Mouse (Mus musculus): Measurements from ENCODE around the gene Tmcc3.

The Tmcc3 gene

GRCm38 (mm10) chr10:94311511-94312006, at the start of gene Tmcc3:
Gene Tmcc3 (plus strand): TSS chr10:94311949.
- peak; percentile 11 to 12 for DNase-seq

- DNase-seq = no peak
These were observed 49.1 kb upstream of the Tmcc3 start for GRCm38 (mm10) chr10:94262646-94263045.

- no peak for DNase-seq
These were observed 48.5 kb upstream of the Tmcc3 start for GRCm38 (mm10) chr10:94263211-94263610.

GRCm38 (mm10) chr10:94265656-94266542, 45.9 kb upstream of the Tmcc3 start:
- DNase-seq = peak; percentile 27 to 54

DNA sequence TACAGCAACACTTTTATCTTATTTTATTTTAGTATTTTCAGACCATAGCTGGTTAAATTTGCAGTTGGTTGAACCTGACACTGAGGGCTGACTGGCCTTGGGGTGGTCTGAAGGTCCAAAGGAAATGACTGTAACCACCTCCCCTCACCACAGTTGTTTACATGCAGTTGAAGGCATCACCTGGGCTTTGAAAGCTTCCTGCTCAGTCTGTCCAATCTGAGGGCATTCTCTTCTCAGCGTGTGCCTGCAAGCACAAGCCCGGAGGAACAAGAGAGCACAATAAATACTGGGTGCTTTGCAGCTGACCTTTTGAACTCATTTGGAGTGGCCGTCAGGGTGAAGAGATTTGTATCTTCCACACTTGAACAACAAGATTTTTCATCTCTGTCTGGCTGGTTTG, 36.4 kb upstream of the Tmcc3 start:
- no peak for DNase-seq

GRCm38 (mm10) chr10:94276511-94276910, 35.2 kb upstream of the Tmcc3 start:
- DNase-seq = no peak

GRCm38 (mm10) chr10:94282179-94282578, 29.6 kb upstream of the Tmcc3 start:
- peak; percentile 64 to 68 for DNase-seq

DNA sequence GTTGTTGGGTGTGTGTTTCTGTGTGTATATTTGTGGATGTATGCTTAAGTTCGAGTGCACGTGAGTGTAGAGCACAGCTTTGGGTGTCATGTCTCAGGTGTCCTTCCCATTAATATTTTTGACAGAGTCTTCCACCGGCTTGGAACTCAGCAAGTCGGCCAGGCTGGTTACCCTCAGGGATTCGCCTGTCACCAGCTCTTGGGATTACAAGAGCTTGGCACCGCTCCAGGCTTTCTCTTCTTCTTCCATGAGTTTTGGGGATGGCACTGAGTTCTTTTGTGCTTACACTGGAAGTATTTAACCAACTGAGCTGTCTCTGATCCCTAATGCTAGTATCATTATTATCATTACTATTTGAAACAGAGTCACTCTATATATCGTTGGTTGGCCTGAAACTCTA, 29.0 kb upstream of the Tmcc3 start:
- DNase-seq = no peak

- DNase-seq = no peak
These were observed 17.3 kb upstream of the Tmcc3 start for GRCm38 (mm10) chr10:94294437-94294836.

DNA sequence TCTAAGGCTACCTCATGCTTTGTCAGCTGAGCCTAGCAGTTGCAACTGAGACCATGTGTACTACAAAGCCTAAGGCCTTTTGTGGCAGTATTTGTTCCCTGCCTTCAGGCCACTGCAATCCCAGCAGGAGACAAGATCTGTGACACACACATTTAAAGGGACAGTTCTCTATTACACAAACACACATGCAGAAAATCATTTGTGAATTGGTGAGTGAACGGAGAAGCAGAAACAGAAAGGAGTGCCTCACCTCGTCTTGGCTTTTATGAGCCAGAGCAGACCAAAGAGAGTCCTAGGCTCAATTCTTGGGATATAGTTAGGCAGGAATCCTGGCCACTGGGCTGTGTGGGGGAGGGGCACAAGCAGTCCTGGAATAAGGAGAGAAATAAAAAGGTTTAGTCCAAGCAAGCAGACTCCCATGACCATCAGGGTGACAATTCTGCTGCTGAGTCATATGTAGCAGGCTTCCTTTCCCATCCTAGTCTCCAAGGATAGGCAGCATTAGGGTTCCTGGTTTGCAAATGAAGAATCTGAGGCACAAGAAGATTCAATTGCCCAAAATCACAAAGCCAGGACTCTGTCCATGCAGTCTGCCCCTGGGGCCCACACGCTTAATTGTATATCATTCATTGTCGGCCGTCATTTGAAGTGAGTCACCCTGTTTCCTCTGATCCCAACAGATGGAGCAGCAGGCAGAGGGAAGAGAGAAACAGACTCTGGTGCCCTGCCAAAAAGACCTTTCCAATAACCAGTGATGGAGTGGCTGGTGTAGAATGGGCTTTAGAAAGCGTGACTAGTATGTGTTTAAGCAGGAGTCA, 16.6 kb upstream of the Tmcc3 start:
- DNase-seq = peak; percentile 53 to 69

DNA sequence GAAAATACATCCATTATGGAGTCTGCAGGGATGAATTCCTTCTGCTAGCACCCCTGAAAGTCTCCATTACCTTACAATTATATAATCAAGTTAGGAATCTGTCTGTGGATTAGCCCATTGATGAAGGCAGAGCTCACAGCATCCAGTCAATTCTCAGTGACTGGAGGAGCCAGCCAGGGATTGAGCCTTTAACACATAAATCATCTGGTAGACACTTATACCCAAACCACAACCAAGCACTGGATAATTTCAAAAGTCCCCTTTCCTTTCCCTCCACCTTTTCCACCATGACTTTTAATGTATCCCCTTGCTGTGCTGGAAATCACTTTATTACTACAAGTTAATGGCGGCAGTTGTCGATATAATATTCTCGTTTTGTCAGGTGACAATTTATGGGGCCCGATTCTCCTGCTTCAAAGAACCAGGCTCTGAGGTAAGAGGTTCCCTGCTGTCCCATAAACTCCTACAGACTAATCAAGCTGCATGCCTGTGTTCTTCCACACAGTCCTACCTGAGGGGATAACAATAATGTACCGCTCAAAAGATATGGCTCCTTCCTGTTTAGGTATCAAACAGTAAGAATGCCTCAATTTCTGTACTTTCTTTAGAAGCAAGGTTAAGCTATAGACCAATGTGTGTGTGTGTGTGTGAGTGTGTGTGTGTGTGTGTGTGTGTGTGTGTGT, 15.7 kb upstream of the Tmcc3 start:
- no peak for DNase-seq

DNA sequence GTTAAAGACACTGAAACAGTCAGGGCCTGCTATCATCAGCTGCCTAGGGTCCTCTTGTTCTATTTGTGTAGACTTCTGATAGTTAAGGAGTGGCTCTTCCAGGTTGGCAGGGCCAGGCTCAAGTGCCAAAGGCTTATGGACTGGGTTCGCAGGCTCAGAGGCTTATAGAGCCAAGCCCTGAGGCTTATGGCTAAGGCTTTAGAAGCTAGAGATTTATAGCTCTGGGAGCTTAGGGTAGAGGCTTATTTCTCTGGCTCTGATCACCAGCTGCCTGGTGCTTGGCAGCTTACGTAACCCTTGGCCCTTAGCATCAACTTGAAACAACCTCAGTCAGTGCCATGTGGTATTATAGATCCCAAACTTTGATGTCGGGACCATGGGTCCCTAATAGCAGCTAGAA, 13.3 kb upstream of the Tmcc3 start, which contains the start of gene Gm4792:
Gene Gm4792, minus strand, starts transcription at position 233 of the 400 bp plus-strand sequence.
- DNase-seq = no peak

- no peak for DNase-seq
These were observed 12.4 kb upstream of the Tmcc3 start for GRCm38 (mm10) chr10:94299301-94299700.

- DNase-seq = no peak
These were observed 7.6 kb upstream of the Tmcc3 start for GRCm38 (mm10) chr10:94304064-94304657.

GRCm38 (mm10) chr10:94305526-94305925, 6.2 kb upstream of the Tmcc3 start:
- DNase-seq = no peak

DNA sequence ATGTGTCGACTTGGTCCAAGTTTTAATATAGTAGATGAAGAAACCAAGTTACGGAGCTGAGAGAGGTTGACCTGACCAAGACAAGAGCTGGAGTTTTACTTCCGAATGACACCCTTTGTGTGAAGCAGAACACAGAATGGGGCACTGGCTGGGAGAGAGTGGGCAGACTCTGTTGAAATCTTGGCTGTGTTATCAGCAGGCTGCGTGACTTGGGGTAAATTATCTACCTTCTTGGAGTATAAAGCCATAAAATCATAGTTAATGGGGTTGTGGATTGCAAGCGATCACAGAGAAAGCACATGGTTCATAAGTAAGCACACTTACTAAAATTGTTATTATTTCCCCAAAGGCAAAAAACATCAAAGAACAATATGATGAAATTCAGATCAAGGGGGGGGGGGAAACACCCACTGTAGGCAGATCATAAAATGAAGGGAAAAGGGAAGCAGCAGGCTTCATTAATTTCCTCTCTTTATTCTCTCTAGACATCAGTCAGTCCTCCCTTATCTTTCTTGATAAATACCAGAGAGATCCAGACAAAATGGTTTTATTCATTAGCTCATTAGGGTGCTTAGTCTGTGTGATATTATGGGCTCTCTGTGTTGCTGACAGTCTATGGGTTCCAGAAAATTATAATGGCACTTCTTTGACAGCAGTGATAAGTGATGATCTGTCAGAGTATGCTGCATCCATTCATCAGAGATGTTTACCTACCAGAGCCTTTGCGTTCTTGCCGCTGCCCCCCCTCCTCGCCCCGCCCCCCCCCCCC, 1.1 kb upstream of the Tmcc3 start:
- no peak for DNase-seq

DNA sequence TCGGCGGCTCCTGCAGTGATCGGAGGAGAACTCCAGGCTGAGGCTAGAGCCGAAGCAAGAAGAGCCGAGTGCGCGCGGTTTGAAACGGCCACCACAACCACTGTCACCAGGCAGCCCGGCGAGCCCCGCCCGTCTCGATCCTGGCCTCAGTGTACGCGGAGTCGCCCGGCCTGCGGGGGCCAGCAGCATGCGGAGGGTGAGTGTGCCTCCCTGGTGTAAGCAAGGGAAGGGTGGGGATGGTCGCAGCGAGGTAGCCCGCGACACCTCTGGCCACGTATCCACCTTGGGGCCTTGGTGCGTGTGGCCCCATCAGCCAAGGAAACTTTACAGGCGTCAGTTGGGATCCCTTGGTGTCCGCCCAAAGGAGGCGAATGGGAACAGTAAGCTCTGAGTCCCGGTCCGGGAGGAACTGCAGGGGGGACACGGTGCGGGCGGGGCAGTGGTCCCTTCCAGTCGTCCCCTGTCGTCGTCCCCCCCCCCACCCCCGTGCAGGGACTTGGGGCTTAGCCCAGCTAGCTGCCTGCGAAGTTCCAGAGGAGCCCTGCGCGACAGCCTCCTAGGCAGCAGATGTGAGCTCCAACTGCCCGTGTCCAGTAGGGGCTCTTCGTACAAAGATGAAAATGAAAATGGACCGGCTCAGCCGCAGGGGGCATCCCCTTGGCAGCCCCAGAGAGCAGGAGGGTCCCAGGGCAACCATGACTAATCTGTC, 412 bp downstream of the Tmcc3 start:
- DNase-seq = peak; percentile 23 to 29

DNA sequence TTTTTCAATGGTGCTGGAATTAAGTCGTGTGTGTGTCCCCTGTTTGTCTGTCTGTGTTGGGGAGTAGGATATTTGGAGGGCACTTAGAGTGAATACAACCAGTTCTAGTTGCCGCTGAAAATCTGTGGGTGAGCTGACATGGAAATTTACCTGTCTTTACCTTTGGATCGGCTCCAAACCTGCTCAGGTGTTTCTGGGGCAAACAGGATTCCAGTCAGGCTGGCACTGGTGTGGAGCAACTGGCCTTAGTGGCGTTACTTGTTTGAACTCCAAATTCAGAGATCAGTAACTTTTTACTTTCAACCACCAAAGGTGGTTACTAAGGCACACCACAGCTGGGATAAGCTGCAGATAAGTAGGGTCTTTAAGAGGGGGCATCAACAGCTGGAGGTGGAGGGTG, 1.4 kb downstream of the Tmcc3 start:
- DNase-seq = no peak

GRCm38 (mm10) chr10:94318574-94318973, 6.8 kb downstream of the Tmcc3 start:
- DNase-seq = no peak

DNA sequence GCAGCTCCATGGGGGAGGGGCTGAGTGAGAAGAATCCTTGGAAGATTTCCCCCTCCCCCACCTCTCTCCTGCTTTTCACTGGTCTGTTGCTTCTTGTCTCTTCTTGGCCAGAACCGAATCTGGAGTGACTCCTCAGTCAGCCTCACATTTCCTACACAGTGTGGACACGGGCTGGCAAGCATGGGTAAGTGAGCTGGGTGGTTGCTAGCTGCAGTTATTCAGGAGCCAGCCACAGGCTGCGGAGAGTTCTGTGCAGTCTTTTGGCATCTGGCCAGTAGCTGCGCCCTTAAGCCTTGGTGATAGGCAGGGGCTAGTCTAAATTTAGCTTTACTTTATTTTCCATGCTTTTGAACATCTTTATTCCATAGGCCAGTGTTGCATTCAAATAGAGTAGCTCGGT, 18.2 kb downstream of the Tmcc3 start:
- no peak for DNase-seq
